Mouse (Mus musculus) C2C12 (cell line): ENCODE data around the gene Gm20388. TPM values are rescaled to one million over a fixed set of nuclear protein-coding genes. Genes with fewer than 3 reads are reported as not detected.

ENCODE experiments used
- H3K27me3 ChIP-seq: one replicate; pipeline ENCODE4 v1.6.1; 2011; ENCODE audit not compliant: control insufficient read depth, insufficient read depth, insufficient read length
- H3K36me3 ChIP-seq: one replicate; pipeline ENCODE4 v1.6.1; 2011; ENCODE audit not compliant: control insufficient read depth, insufficient read depth
- H3K4me3 ChIP-seq: one replicate; pipeline ENCODE4 v1.5.1; 2011; ENCODE audit warnings: mild to moderate bottlenecking, control low read depth; ENCODE audit not compliant: poor library complexity, insufficient read depth, severe bottlenecking
- H3K79me2 ChIP-seq: one replicate; pipeline ENCODE4 v1.6.1; 2011; ENCODE audit not compliant: control insufficient read depth, insufficient read depth
- H3K79me3 ChIP-seq: one replicate; pipeline ENCODE4 v1.6.1; 2011; ENCODE audit warnings: low read depth, control low read depth
- H3ac ChIP-seq: one replicate; pipeline ENCODE3; 2011; ENCODE audit warnings: low read depth; ENCODE audit not compliant: control insufficient read depth, insufficient read length
- CEBPB ChIP-seq: IDR thresholded peaks from one replicate; pipeline ENCODE4 v1.6.1; 2011; ENCODE audit warnings: low read depth, mild to moderate bottlenecking, control low read depth, moderate library complexity
- CTCF ChIP-seq: IDR thresholded peaks from one replicate; pipeline ENCODE4 v1.5.1; 2011; ENCODE audit not compliant: control insufficient read depth, insufficient read depth, insufficient read length
- FOSL1 ChIP-seq: IDR thresholded peaks from one replicate; pipeline ENCODE4 v1.8.0; 2011; ENCODE audit warnings: mild to moderate bottlenecking, low read length; ENCODE audit not compliant: poor library complexity, insufficient read depth, severe bottlenecking
- MAX ChIP-seq: IDR thresholded peaks from one replicate; pipeline ENCODE4 v1.6.1; 2011; ENCODE audit warnings: mild to moderate bottlenecking, control low read depth
- MYOD1 ChIP-seq: IDR thresholded peaks from one replicate; pipeline ENCODE4 v1.6.1; 2011; ENCODE audit warnings: low read depth; ENCODE audit not compliant: control insufficient read depth, insufficient read length
- MYOG ChIP-seq: IDR thresholded peaks from one replicate; pipeline ENCODE4 v1.6.1; 2011; ENCODE audit not compliant: control insufficient read depth, insufficient read length; ENCODE audit errors: extremely low read depth
- USF1 ChIP-seq: IDR thresholded peaks from one replicate; pipeline ENCODE4 v1.6.1; 2011; ENCODE audit warnings: low read depth, mild to moderate bottlenecking, control low read depth, moderate library complexity
- polyA plus RNA-seq: library from polyadenylated mRNA; unstranded; fragments of >200 nt; fragmentation: generic; extraction: Trizol; gene quantifications from one replicate; pipeline ENCODE4 v1.2.1, GENCODE M21; 2012; ENCODE audit warnings: missing spikeins

The Gm20388 gene
- polyA plus RNA-seq, 1 experiment, result 15.0 TPM

- H3K4me3 ChIP-seq, result no peak overlapping the region
- no peak for TF ChIP-seq CEBPB
- TF ChIP-seq USF1, result no peak
- TF ChIP-seq MYOD1, result peak; percentile 23
- no peak for TF ChIP-seq CTCF
- no peak for TF ChIP-seq FOSL1
- TF ChIP-seq MAX, result no peak
- no peak for TF ChIP-seq MYOG
- H3K27me3 ChIP-seq, result no peaks in the 10 kb centered on the region
- H3K79me3 ChIP-seq, result peaks cover 6% of the 10 kb centered on the region
- peaks cover 45% of the 10 kb centered on the region for H3K79me2 ChIP-seq
- no peaks in the 10 kb centered on the region for H3K36me3 ChIP-seq
- H3ac ChIP-seq, result no peak overlapping the region
Measured at GRCm38 (mm10) chr8:120279418-120279817, 368.8 kb downstream of the Gm20388 start.

- peaks cover 46% of the 10 kb centered on the region for H3K79me2 ChIP-seq
- H3K79me3 ChIP-seq, result peaks cover 8% of the 10 kb centered on the region
- no peaks in the 10 kb centered on the region for H3K27me3 ChIP-seq
- H3ac ChIP-seq, result no peak overlapping the region
- no peak overlapping the region for H3K4me3 ChIP-seq
- TF ChIP-seq CEBPB, result no peak
- TF ChIP-seq MYOG, result no peak
- TF ChIP-seq MAX, result peak; percentile 24
- TF ChIP-seq USF1, result no peak
- TF ChIP-seq CTCF, result peak; percentile 63
- TF ChIP-seq MYOD1, result no peak
- TF ChIP-seq FOSL1, result no peak
- peaks cover 5% of the 10 kb centered on the region for H3K36me3 ChIP-seq
Measured at GRCm38 (mm10) chr8:120281487-120281886, 370.8 kb downstream of the Gm20388 start.

GRCm38 (mm10) chr8:120282465-120282864 is 371.8 kb downstream of the Gm20388 start:
- Histone ChIP-seq H3K79me3 (peaks cover 8% of the 10 kb centered on the region), H3K79me2 (peaks cover 47% of the 10 kb centered on the region), H3K27me3 (no peaks in the 10 kb centered on the region), H3K36me3 (peaks cover 5% of the 10 kb centered on the region), H3K4me3 (no peak overlapping the region), H3ac (no peak overlapping the region)
- TF ChIP-seq MYOD1 (no peak), FOSL1 (no peak), CEBPB (no peak), MAX (no peak), CTCF (no peak), USF1 (no peak), MYOG (no peak)

- TF ChIP-seq CTCF (no peak), CEBPB (no peak), FOSL1 (no peak), MAX (no peak), USF1 (no peak), MYOG (no peak), MYOD1 (no peak)
- Histone ChIP-seq H3ac (no peak overlapping the region), H3K79me3 (peaks cover 2% of the 10 kb centered on the region), H3K36me3 (peaks cover 5% of the 10 kb centered on the region), H3K79me2 (peaks cover 38% of the 10 kb centered on the region), H3K27me3 (no peaks in the 10 kb centered on the region), H3K4me3 (no peak overlapping the region)
Measured at GRCm38 (mm10) chr8:120284265-120284664, 373.6 kb downstream of the Gm20388 start.

GRCm38 (mm10) chr8:120285033-120285432 is 374.4 kb downstream of the Gm20388 start:
- TF ChIP-seq USF1, result no peak
- TF ChIP-seq FOSL1, result no peak
- TF ChIP-seq CEBPB, result no peak
- no peak for TF ChIP-seq MYOG
- TF ChIP-seq CTCF, result no peak
- no peak for TF ChIP-seq MYOD1
- TF ChIP-seq MAX, result no peak
- Histone ChIP-seq H3ac (no peak overlapping the region), H3K79me3 (peaks cover 2% of the 10 kb centered on the region), H3K36me3 (peaks cover 5% of the 10 kb centered on the region), H3K79me2 (peaks cover 43% of the 10 kb centered on the region), H3K4me3 (no peak overlapping the region), H3K27me3 (no peaks in the 10 kb centered on the region)

- Histone ChIP-seq H3K79me3 (peaks cover 2% of the 10 kb centered on the region), H3K36me3 (peaks cover 5% of the 10 kb centered on the region), H3K27me3 (no peaks in the 10 kb centered on the region), H3ac (no peak overlapping the region), H3K79me2 (peaks cover 42% of the 10 kb centered on the region), H3K4me3 (no peak overlapping the region)
- TF ChIP-seq CEBPB (no peak), CTCF (no peak), USF1 (no peak), MYOD1 (no peak)
Measured at GRCm38 (mm10) chr8:120285878-120286277, 375.2 kb downstream of the Gm20388 start.
